Comparison of ENCODE assay signal across 1 mouse cellular context in the genomic region with DNA sequence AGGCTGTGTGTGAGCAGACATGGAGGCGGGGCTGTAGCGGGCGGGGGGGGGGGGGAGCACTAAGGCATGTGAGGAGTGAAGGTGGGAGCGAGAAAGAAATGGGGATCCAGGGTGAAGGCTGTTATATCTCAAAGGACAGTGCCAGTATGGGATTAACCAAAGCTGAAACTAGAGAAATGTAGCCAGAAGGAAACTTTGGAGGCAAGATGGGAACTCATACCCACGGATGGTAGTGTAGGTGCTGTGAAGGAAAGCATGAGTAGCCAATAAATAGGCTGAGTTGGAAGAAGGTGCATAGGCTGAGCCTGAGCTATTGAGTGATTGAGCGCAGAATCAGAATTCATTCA.
TF ChIP-seq lines count a peak whose summit lies in the region.

No protein-coding gene starts in this region.

TF ChIP-seq in ES-E14, 5 proteins besides CTCF, POLR2A, EP300 and RAD21:
- TF ChIP-seq MAFK (IDR thresholded peaks at IDR 0.05; ENCODE audit: insufficient read depth, low read depth, low read length) (no peak), CHD2 (IDR thresholded peaks at IDR 0.05; ENCODE audit: low read depth, low read length) (no peak), ZC3H11A (IDR thresholded peaks at IDR 0.05; ENCODE audit: borderline replicate concordance, low read depth, low read length) (no peak), ZNF384 (IDR thresholded peaks at IDR 0.05; ENCODE audit: low read depth, low read length) (no peak), HCFC1 (IDR thresholded peaks at IDR 0.05; ENCODE audit: borderline replicate concordance, insufficient read depth, low read length) (no peak)
